Mouse (Mus musculus) kidney, embryonic 15.5 days (tissue): ENCODE measurements at regions not wholly inside any gene's neighbourhood (a gene's known extent, or its start where the extent isn't known, plus 50 kb on each side); places are given as distances from the start of the nearest gene placed in this dataset.

Experiments
- ATAC-seq: fragments of 200-750 bp; cut with Nextera tagmentation; replicated peaks from 2 replicates; pipeline ENCODE4 v1.8.0; 2017; ENCODE audit warnings: moderate TSS enrichment; ENCODE audit not compliant: low FRiP score
- H3K27ac ChIP-seq: fragments of 300-500 bp; sonication (generic); 2 replicates; pipeline ENCODE4 v1.5.1; 2015; ENCODE audit warnings: mild to moderate bottlenecking, inconsistent platforms
- H3K27me3 ChIP-seq: fragments of 300-500 bp; sonication (generic); 2 replicates; pipeline ENCODE4 v1.6.1; 2015; ENCODE audit warnings: inconsistent platforms
- H3K36me3 ChIP-seq: fragments of 300-500 bp; sonication (generic); 2 replicates; pipeline ENCODE4 v1.6.1; 2015; ENCODE audit warnings: inconsistent platforms
- H3K4me1 ChIP-seq: fragments of 300-500 bp; sonication (generic); 2 replicates; pipeline ENCODE4 v1.6.1; 2015; ENCODE audit warnings: inconsistent platforms
- H3K4me2 ChIP-seq: fragments of 300-500 bp; sonication (generic); 2 replicates; pipeline ENCODE4 v1.6.1; 2015; ENCODE audit warnings: moderate library complexity, mild to moderate bottlenecking, inconsistent platforms
- H3K4me3 ChIP-seq: fragments of 300-500 bp; sonication (generic); replicated peaks from 2 replicates; pipeline ENCODE4 v1.5.1; 2015; ENCODE audit warnings: mild to moderate bottlenecking, inconsistent platforms
- H3K9ac ChIP-seq: fragments of 300-500 bp; sonication (generic); 2 replicates; pipeline ENCODE4 v1.6.1; 2015; ENCODE audit warnings: mild to moderate bottlenecking, inconsistent platforms
- H3K9me3 ChIP-seq: fragments of 300-500 bp; sonication (generic); replicated peaks from 2 replicates; pipeline ENCODE4 v1.6.1; 2016; ENCODE audit warnings: inconsistent platforms
- WGBS: fragments of 180-500 bp; shearing (Covaris S2); methylation state at CpG from one replicate; pipeline ENCODE4 v1.1.7; 2015; ENCODE audit warnings: mixed read lengths; 5-methylcytosine and 5-hydroxymethylcytosine counted together

- H3K36me3 ChIP-seq, result no peaks in the 10 kb centered on the region
- H3K4me1 ChIP-seq, result peaks cover 37% of the 10 kb centered on the region
- H3K9me3 ChIP-seq, result no peaks in the 10 kb centered on the region
- H3K4me2 ChIP-seq, result no peak overlapping the region
- no peaks in the 10 kb centered on the region for H3K27me3 ChIP-seq
- 35% methylated on average over 9 of the region's 9 CpGs for WGBS
- H3K4me3 ChIP-seq, result no peak overlapping the region
- H3K27ac ChIP-seq, result no peak overlapping the region
- ATAC-seq, result no peak
- no peak overlapping the region for H3K9ac ChIP-seq
Observed at GRCm38 (mm10) chr4:137158201-137158600, 109.6 kb upstream of the Zbtb40 start.

GRCm38 (mm10) chr4:137156441-137157105 is 108.0 kb upstream of the Zbtb40 start:
- ATAC-seq, result no peak
- no peaks in the 10 kb centered on the region for H3K27me3 ChIP-seq
- 37% methylated on average over 11 of the region's 11 CpGs for WGBS
- no peak overlapping the region for H3K27ac ChIP-seq
- H3K9me3 ChIP-seq, result peaks cover 4% of the 10 kb centered on the region; the same call in 1 of the 2 replicates
- peaks cover 32% of the 10 kb centered on the region for H3K4me1 ChIP-seq
- no peak overlapping the region for H3K4me2 ChIP-seq
- H3K4me3 ChIP-seq, result no peak overlapping the region
- H3K9ac ChIP-seq, result no peak overlapping the region
- H3K36me3 ChIP-seq, result no peaks in the 10 kb centered on the region

- no peak for ATAC-seq
- no peak overlapping the region for H3K4me2 ChIP-seq
- WGBS, result 66% methylated on average over 4 of the region's 4 CpGs
Observed at GRCm38 (mm10) chr4:137148756-137149155, 100.2 kb upstream of the Zbtb40 start.

GRCm38 (mm10) chr4:137147795-137148194 is 99.2 kb upstream of the Zbtb40 start:
- Histone ChIP-seq H3K27me3 (no peaks in the 10 kb centered on the region), H3K4me2 (no peak overlapping the region), H3K4me3 (no peak overlapping the region), H3K9ac (no peak overlapping the region), H3K36me3 (no peaks in the 10 kb centered on the region), H3K4me1 (peaks cover 11% of the 10 kb centered on the region), H3K27ac (no peak overlapping the region), H3K9me3 (peaks cover 4% of the 10 kb centered on the region; the same call in 1 of the 2 replicates)
- 61% methylated on average over 13 of the region's 13 CpGs for WGBS
- ATAC-seq, result no peak

More at GRCm38 (mm10) chr4:137148756-137149155, 100.2 kb upstream of the Zbtb40 start:
- H3K4me3 ChIP-seq, result no peak overlapping the region
- peaks cover 6% of the 10 kb centered on the region for H3K4me1 ChIP-seq
- no peaks in the 10 kb centered on the region for H3K36me3 ChIP-seq
- no peak overlapping the region for H3K9ac ChIP-seq
- H3K27ac ChIP-seq, result no peak overlapping the region
- peaks cover 4% of the 10 kb centered on the region; the same call in 1 of the 2 replicates for H3K9me3 ChIP-seq
- no peaks in the 10 kb centered on the region for H3K27me3 ChIP-seq

- Histone ChIP-seq H3K4me3 (no peak overlapping the region), H3K4me2 (no peak overlapping the region), H3K4me1 (peaks cover 21% of the 10 kb centered on the region), H3K9me3 (no peaks in the 10 kb centered on the region), H3K27ac (no peak overlapping the region), H3K27me3 (no peaks in the 10 kb centered on the region), H3K36me3 (no peaks in the 10 kb centered on the region), H3K9ac (no peak overlapping the region)
- ATAC-seq, result no peak
- 58% methylated on average over 3 of the region's 3 CpGs for WGBS
Observed at GRCm38 (mm10) chr4:137146326-137146725, 97.7 kb upstream of the Zbtb40 start.

- H3K9me3 ChIP-seq, result no peaks in the 10 kb centered on the region
- no peak overlapping the region for H3K4me3 ChIP-seq
- WGBS, result 9% methylated on average over 9 of the region's 9 CpGs
- peak overlapping the region; percentile 64; the same call in 1 of the 2 replicates for H3K27ac ChIP-seq
- no peaks in the 10 kb centered on the region for H3K36me3 ChIP-seq
- no peaks in the 10 kb centered on the region for H3K27me3 ChIP-seq
- no peak overlapping the region for H3K4me2 ChIP-seq
- H3K9ac ChIP-seq, result no peak overlapping the region
- peaks cover 40% of the 10 kb centered on the region for H3K4me1 ChIP-seq
- ATAC-seq, result peak; percentile 82
Observed at GRCm38 (mm10) chr4:137142316-137142715, 93.7 kb upstream of the Zbtb40 start.

- Histone ChIP-seq H3K4me3 (no peak overlapping the region), H3K4me2 (no peak overlapping the region), H3K9ac (no peak overlapping the region), H3K36me3 (no peaks in the 10 kb centered on the region), H3K9me3 (no peaks in the 10 kb centered on the region), H3K27me3 (no peaks in the 10 kb centered on the region), H3K27ac (no peak overlapping the region), H3K4me1 (peaks cover 68% of the 10 kb centered on the region)
- 61% methylated on average over 17 of the region's 17 CpGs for WGBS
- ATAC-seq, result no peak
Observed at GRCm38 (mm10) chr4:137139051-137139705, 90.6 kb upstream of the Zbtb40 start.

- H3K9ac ChIP-seq, result no peak overlapping the region
- peaks cover 76% of the 10 kb centered on the region for H3K4me1 ChIP-seq
- no peak overlapping the region for H3K4me2 ChIP-seq
- 36% methylated on average over 6 of the region's 6 CpGs for WGBS
- no peaks in the 10 kb centered on the region for H3K36me3 ChIP-seq
- no peaks in the 10 kb centered on the region for H3K27me3 ChIP-seq
- no peaks in the 10 kb centered on the region for H3K9me3 ChIP-seq
- no peak for ATAC-seq
- no peak overlapping the region for H3K4me3 ChIP-seq
- H3K27ac ChIP-seq, result no peak overlapping the region
Observed at GRCm38 (mm10) chr4:137138127-137138526, 89.5 kb upstream of the Zbtb40 start.

GRCm38 (mm10) chr4:137136313-137136712 is 87.7 kb upstream of the Zbtb40 start:
- no peak overlapping the region for H3K4me3 ChIP-seq
- no peak for ATAC-seq
- H3K9me3 ChIP-seq, result no peaks in the 10 kb centered on the region
- H3K4me2 ChIP-seq, result no peak overlapping the region
- 54% methylated on average over 4 of the region's 4 CpGs for WGBS
- H3K36me3 ChIP-seq, result no peaks in the 10 kb centered on the region
- H3K27me3 ChIP-seq, result 0 out of 2 replicates have a peak, but pooled peaks cover 4% of the 10 kb centered on the region
- no peak overlapping the region for H3K9ac ChIP-seq
- peak overlapping the region; percentile 61 for H3K27ac ChIP-seq
- H3K4me1 ChIP-seq, result peaks cover 74% of the 10 kb centered on the region

GRCm38 (mm10) chr4:137135792-137136191 is 87.2 kb upstream of the Zbtb40 start:
- peak overlapping the region; percentile 61; the same call in 1 of the 2 replicates for H3K27ac ChIP-seq
- peaks cover 73% of the 10 kb centered on the region for H3K4me1 ChIP-seq
- ATAC-seq, result peak; percentile 59
- H3K27me3 ChIP-seq, result 0 out of 2 replicates have a peak, but pooled peaks cover 4% of the 10 kb centered on the region
- no peak overlapping the region for H3K9ac ChIP-seq
- WGBS, result 31% methylated on average over 8 of the region's 8 CpGs
- no peak overlapping the region for H3K4me2 ChIP-seq
- H3K36me3 ChIP-seq, result no peaks in the 10 kb centered on the region
- no peaks in the 10 kb centered on the region for H3K9me3 ChIP-seq
- no peak overlapping the region for H3K4me3 ChIP-seq

GRCm38 (mm10) chr4:137134553-137134952 is 86.0 kb upstream of the Zbtb40 start:
- Histone ChIP-seq H3K9ac (no peak overlapping the region), H3K27ac (peak overlapping the region; percentile 71), H3K27me3 (peaks cover 8% of the 10 kb centered on the region; the same call in 1 of the 2 replicates), H3K36me3 (no peaks in the 10 kb centered on the region), H3K4me1 (peaks cover 80% of the 10 kb centered on the region), H3K4me3 (no peak overlapping the region), H3K9me3 (no peaks in the 10 kb centered on the region), H3K4me2 (no peak overlapping the region)
- 56% methylated on average over 5 of the region's 5 CpGs for WGBS
- ATAC-seq, result no peak

GRCm38 (mm10) chr4:137133789-137134188 is 85.2 kb upstream of the Zbtb40 start:
- Histone ChIP-seq H3K9ac (no peak overlapping the region), H3K9me3 (no peaks in the 10 kb centered on the region), H3K36me3 (no peaks in the 10 kb centered on the region), H3K4me3 (no peak overlapping the region), H3K27me3 (peaks cover 16% of the 10 kb centered on the region), H3K27ac (peak overlapping the region; percentile 71), H3K4me2 (peak overlapping the region; percentile 19; the same call in 1 of the 2 replicates), H3K4me1 (peaks cover 81% of the 10 kb centered on the region)
- ATAC-seq, result peak; percentile 69
- WGBS, result 13% methylated on average over 13 of the region's 13 CpGs
